Mouse (Mus musculus): ENCODE data around the gene Slc6a4. TPM values are rescaled to one million over a fixed set of nuclear protein-coding genes. Genes with fewer than 3 reads are reported as not detected.

The Slc6a4 gene
- polyA plus RNA-seq, 1 experiment from 2014 or later: 1.3 TPM

- Histone ChIP-seq H3K4me2 (no peak overlapping the region), H3K9me3 (replicated peaks) (no peaks in the 10 kb centered on the region), H3K4me3 (no peak overlapping the region), H3K27ac (ENCODE audit: poor library complexity, severe bottlenecking) (no peak overlapping the region), H3K9ac (no peak overlapping the region), H3K36me3 (no peaks in the 10 kb centered on the region), H3K4me1 (replicated peaks) (peaks cover 10% of the 10 kb centered on the region; the same call in 1 of the 2 replicates), H3K27me3 (replicated peaks) (peaks cover 53% of the 10 kb centered on the region)
- no peak for ATAC-seq (ENCODE audit: insufficient number of reproducible peaks, low FRiP score)
- 44% methylated on average over 20 of the region's 20 CpGs for WGBS
These were observed 2.3 kb upstream of the Slc6a4 start for GRCm38 (mm10) chr11:76995966-76996672.

GRCm38 (mm10) chr11:76997305-76997704 is 1.1 kb upstream of the Slc6a4 start:
- H3K4me2 ChIP-seq: peak overlapping the region; percentile 96
- H3K27me3 ChIP-seq (replicated peaks): peaks cover 65% of the 10 kb centered on the region
- peak; percentile 60; the same call in 1 of the 2 replicates for ATAC-seq (ENCODE audit: insufficient number of reproducible peaks, low FRiP score)
- no peak overlapping the region for H3K27ac ChIP-seq (ENCODE audit: poor library complexity, severe bottlenecking)
- no peaks in the 10 kb centered on the region for H3K9me3 ChIP-seq (replicated peaks)
- peaks cover 10% of the 10 kb centered on the region; the same call in 1 of the 2 replicates for H3K4me1 ChIP-seq (replicated peaks)
- WGBS: under 1% methylated on average over 21 of the region's 21 CpGs
- H3K9ac ChIP-seq: 0 out of 2 replicates have a peak overlapping the region, but pooled peaks have one; percentile 43
- no peaks in the 10 kb centered on the region for H3K36me3 ChIP-seq
- peak overlapping the region; percentile 55 for H3K4me3 ChIP-seq

DNA sequence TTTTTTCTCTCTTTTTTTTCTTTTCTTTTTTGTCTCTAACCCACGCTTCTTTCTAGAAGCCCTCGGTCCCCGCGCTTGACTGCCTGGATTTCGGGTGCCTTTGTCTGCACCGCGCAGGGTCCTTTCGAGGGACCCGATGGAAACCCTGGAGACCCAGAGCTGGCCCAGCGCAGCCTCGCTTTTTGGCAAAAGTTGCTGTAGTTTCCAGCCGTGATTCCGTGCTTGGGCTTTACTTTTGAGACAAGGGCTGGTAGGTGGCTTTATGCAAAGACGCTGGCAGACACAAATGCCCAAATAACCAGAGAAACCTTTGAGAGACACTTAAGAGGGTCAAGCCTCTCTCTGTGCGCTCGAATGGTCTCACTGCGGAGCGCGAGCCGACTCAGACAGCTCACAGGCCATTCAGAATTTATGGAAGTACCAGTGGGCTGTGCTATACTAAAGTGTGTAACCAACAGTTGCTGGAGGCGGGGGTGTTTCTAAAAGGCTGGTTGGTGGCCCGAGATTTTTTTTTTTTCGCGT is 363 bp downstream of the Slc6a4 start:
- H3K4me1 ChIP-seq (replicated peaks): peaks cover 10% of the 10 kb centered on the region; the same call in 1 of the 2 replicates
- H3K4me3 ChIP-seq: peak overlapping the region; percentile 55
- peak overlapping the region; percentile 43; the same call in 1 of the 2 replicates for H3K9ac ChIP-seq
- 13% methylated on average over 24 of the region's 24 CpGs for WGBS
- peaks cover 70% of the 10 kb centered on the region for H3K27me3 ChIP-seq (replicated peaks)
- H3K36me3 ChIP-seq: no peaks in the 10 kb centered on the region
- no peak for ATAC-seq (ENCODE audit: insufficient number of reproducible peaks, low FRiP score)
- H3K4me2 ChIP-seq: peak overlapping the region; percentile 96
- no peaks in the 10 kb centered on the region for H3K9me3 ChIP-seq (replicated peaks)
- no peak overlapping the region for H3K27ac ChIP-seq (ENCODE audit: poor library complexity, severe bottlenecking)

DNA sequence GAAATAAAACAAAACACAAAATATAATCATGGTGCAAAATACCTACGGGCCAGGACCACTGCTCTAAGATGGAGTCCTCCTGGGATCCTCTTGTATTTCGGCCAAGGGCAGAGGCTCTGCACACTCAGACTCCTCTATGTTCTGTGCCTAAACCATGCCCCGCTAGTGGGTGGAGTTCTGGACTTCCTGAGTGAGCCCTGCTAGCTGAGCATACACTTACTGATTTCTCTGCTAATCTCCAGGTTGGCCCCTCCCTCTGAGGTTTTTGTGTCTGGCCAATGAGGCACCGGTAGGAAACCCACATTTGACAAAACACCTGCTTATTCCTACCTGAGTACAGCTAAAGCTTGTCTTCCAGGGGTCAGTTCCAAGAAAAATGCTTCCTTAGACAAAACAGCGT is 2.3 kb downstream of the Slc6a4 start:
- H3K4me3 ChIP-seq: no peak overlapping the region

GRCm38 (mm10) chr11:77002361-77002760 is 4.0 kb downstream of the Slc6a4 start:
- 26% methylated on average over 1 of the region's 1 CpGs for WGBS
- Histone ChIP-seq H3K27me3 (replicated peaks) (peaks cover 44% of the 10 kb centered on the region), H3K27ac (ENCODE audit: poor library complexity, severe bottlenecking) (no peak overlapping the region)

More for the DNA sequence above, 2.3 kb downstream of the Slc6a4 start:
- 56% methylated on average over 5 of the region's 5 CpGs for WGBS
- no peak overlapping the region for H3K9ac ChIP-seq
- peaks cover 10% of the 10 kb centered on the region; the same call in 1 of the 2 replicates for H3K4me1 ChIP-seq (replicated peaks)
- peaks cover 60% of the 10 kb centered on the region for H3K27me3 ChIP-seq (replicated peaks)
- no peak overlapping the region for H3K4me2 ChIP-seq
- no peaks in the 10 kb centered on the region for H3K9me3 ChIP-seq (replicated peaks)
- no peaks in the 10 kb centered on the region for H3K36me3 ChIP-seq
- ATAC-seq (ENCODE audit: insufficient number of reproducible peaks, low FRiP score): no peak
- H3K27ac ChIP-seq (ENCODE audit: poor library complexity, severe bottlenecking): no peak overlapping the region

GRCm38 (mm10) chr11:77005881-77006280 is 7.5 kb downstream of the Slc6a4 start:
- no peak overlapping the region for H3K4me3 ChIP-seq
- ATAC-seq (ENCODE audit: insufficient number of reproducible peaks, low FRiP score): no peak
- no peak overlapping the region for H3K9ac ChIP-seq
- 48% methylated on average over 4 of the region's 4 CpGs for WGBS
- H3K27ac ChIP-seq (ENCODE audit: poor library complexity, severe bottlenecking): no peak overlapping the region
- H3K36me3 ChIP-seq: no peaks in the 10 kb centered on the region
- peaks cover 22% of the 10 kb centered on the region for H3K27me3 ChIP-seq (replicated peaks)
- peaks cover 14% of the 10 kb centered on the region for H3K4me1 ChIP-seq (replicated peaks)
- H3K9me3 ChIP-seq (replicated peaks): no peaks in the 10 kb centered on the region
- H3K4me2 ChIP-seq: no peak overlapping the region

More at GRCm38 (mm10) chr11:77002361-77002760, 4.0 kb downstream of the Slc6a4 start:
- H3K36me3 ChIP-seq: no peaks in the 10 kb centered on the region
- H3K4me1 ChIP-seq (replicated peaks): peaks cover 11% of the 10 kb centered on the region; the same call in 1 of the 2 replicates
- H3K4me2 ChIP-seq: no peak overlapping the region
- ATAC-seq (ENCODE audit: insufficient number of reproducible peaks, low FRiP score): no peak
- no peak overlapping the region for H3K9ac ChIP-seq
- H3K4me3 ChIP-seq: no peak overlapping the region
- no peaks in the 10 kb centered on the region for H3K9me3 ChIP-seq (replicated peaks)

DNA sequence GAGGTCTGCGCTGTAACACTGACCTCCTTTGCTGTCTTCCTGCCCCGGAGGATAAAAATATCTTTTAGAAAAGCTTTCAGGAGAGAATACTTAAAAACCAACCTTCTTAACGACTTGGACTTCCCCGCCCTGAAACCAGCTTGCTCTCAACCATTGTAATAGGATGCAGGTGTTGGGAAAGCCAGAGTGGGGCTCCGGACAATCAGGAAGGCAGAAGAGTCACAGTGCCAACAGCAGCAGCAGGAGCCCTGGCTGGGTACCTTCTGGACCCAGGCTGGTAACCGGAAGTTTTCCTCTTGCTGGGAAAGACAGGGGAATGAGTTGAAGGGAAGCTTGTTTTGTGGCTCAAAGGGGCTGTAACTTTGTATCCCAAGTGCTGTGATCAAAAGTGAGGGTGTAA is 8.2 kb downstream of the Slc6a4 start:
- no peak overlapping the region for H3K4me2 ChIP-seq
- peaks cover 14% of the 10 kb centered on the region for H3K4me1 ChIP-seq (replicated peaks)
- peaks cover 17% of the 10 kb centered on the region for H3K27me3 ChIP-seq (replicated peaks)
- no peaks in the 10 kb centered on the region for H3K9me3 ChIP-seq (replicated peaks)
- no peak overlapping the region for H3K27ac ChIP-seq (ENCODE audit: poor library complexity, severe bottlenecking)
- H3K9ac ChIP-seq: no peak overlapping the region
- WGBS: 47% methylated on average over 6 of the region's 6 CpGs
- ATAC-seq (ENCODE audit: insufficient number of reproducible peaks, low FRiP score): no peak
- H3K36me3 ChIP-seq: no peaks in the 10 kb centered on the region
- no peak overlapping the region for H3K4me3 ChIP-seq

GRCm38 (mm10) chr11:77009069-77010025 is 10.9 kb downstream of the Slc6a4 start:
- Histone ChIP-seq H3K9me3 (replicated peaks) (no peaks in the 10 kb centered on the region), H3K4me1 (replicated peaks) (peaks cover 14% of the 10 kb centered on the region), H3K4me2 (no peak overlapping the region), H3K4me3 (no peak overlapping the region), H3K36me3 (no peaks in the 10 kb centered on the region), H3K27ac (ENCODE audit: poor library complexity, severe bottlenecking) (no peak overlapping the region), H3K27me3 (replicated peaks) (peaks cover 10% of the 10 kb centered on the region; the same call in 1 of the 2 replicates), H3K9ac (no peak overlapping the region)
- WGBS: 54% methylated on average over 16 of the region's 16 CpGs
- no peak for ATAC-seq (ENCODE audit: insufficient number of reproducible peaks, low FRiP score)

DNA sequence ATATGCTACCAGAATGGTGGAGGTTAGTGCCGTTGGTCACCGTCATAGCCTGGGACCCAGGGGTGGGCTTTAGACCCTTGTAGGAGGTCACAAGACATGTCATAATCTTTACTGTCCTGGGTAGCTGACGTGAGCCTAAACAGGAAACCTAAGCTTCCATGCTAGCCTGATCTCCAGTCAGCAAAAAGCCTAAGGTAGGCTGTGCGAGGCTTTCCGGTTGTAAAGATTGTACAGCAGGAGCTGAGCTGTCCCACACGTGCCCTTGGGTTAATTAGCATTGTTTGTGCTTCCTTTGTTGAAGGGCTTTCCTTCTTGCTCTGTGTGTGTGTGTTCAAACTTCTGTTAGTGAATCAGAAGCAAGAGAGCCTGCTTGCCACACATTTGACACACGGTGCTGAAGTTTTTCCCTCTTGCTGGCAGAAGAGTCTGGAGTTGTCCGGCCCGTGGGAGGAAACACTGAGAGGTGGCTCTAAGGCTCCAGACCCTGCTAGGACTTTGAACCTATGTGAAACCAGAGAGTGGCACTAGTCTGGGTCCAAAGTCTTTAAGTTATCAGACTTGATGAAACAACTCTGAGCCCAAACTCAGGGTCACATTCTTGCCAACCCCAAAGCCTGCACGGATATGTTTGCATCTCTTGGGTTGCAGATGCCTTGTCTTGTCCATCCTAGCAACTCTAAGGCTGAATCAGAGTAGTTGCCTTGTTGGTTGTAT is 12.5 kb downstream of the Slc6a4 start:
- H3K9ac ChIP-seq: no peak overlapping the region
- H3K4me3 ChIP-seq: no peak overlapping the region
- peaks cover 10% of the 10 kb centered on the region; the same call in 1 of the 2 replicates for H3K27me3 ChIP-seq (replicated peaks)
- WGBS: 76% methylated on average over 10 of the region's 10 CpGs
- ATAC-seq (ENCODE audit: insufficient number of reproducible peaks, low FRiP score): no peak
- no peak overlapping the region for H3K27ac ChIP-seq (ENCODE audit: poor library complexity, severe bottlenecking)
- peaks cover 14% of the 10 kb centered on the region for H3K4me1 ChIP-seq (replicated peaks)
- H3K9me3 ChIP-seq (replicated peaks): no peaks in the 10 kb centered on the region
- no peak overlapping the region for H3K4me2 ChIP-seq
- no peaks in the 10 kb centered on the region for H3K36me3 ChIP-seq

- 81% methylated on average over 11 of the region's 11 CpGs for WGBS
- no peak for ATAC-seq (ENCODE audit: insufficient number of reproducible peaks, low FRiP score)
- H3K4me3 ChIP-seq: no peak overlapping the region
These were observed 19.6 kb downstream of the Slc6a4 start for GRCm38 (mm10) chr11:77018046-77018445.

More at GRCm38 (mm10) chr11:77018046-77018445, 19.6 kb downstream of the Slc6a4 start:
- no peak overlapping the region for H3K27ac ChIP-seq (ENCODE audit: poor library complexity, severe bottlenecking)
- H3K9me3 ChIP-seq (replicated peaks): no peaks in the 10 kb centered on the region
- H3K27me3 ChIP-seq (replicated peaks): peaks cover 12% of the 10 kb centered on the region; the same call in 1 of the 2 replicates
- no peak overlapping the region for H3K4me2 ChIP-seq
- peaks cover 7% of the 10 kb centered on the region; the same call in 1 of the 2 replicates for H3K4me1 ChIP-seq (replicated peaks)
- no peaks in the 10 kb centered on the region for H3K36me3 ChIP-seq
- no peak overlapping the region for H3K9ac ChIP-seq

Data from heart, embryonic 12.5 days (tissue).